Mouse (Mus musculus) lung, adult 2 months (tissue): ENCODE results near the gene Arhgap23. TPM values are rescaled to one million over a fixed set of nuclear protein-coding genes. Genes with fewer than 3 reads are reported as not detected.

Source experiments
- DNase-seq: peaks from one replicate; pipeline ENCODE4 v3.0.0; 2022
- H3K4me1 ChIP-seq: fragments of 200-500 bp; 2 replicates; pipeline ENCODE4 v1.6.1; 2011; ENCODE audit warnings: low read length; ENCODE audit not compliant: control insufficient read depth, insufficient read depth
- H3K4me3 ChIP-seq: fragments of 200-500 bp; replicated peaks from 2 replicates; pipeline ENCODE3; 2011; ENCODE audit warnings: low read depth, mild to moderate bottlenecking, control low read depth, low read length; ENCODE audit errors: extremely low read depth
- CTCF ChIP-seq: fragments of 200-500 bp; IDR thresholded peaks from 2 replicates; pipeline ENCODE4 v1.5.1; 2011; ENCODE audit warnings: mild to moderate bottlenecking, low read length, control low read depth; ENCODE audit not compliant: insufficient read depth
- POLR2A ChIP-seq: fragments of 200-500 bp; IDR thresholded peaks from 2 replicates; pipeline ENCODE4 v1.6.1; 2011; ENCODE audit warnings: low read depth, mild to moderate bottlenecking, control low read depth, low read length, borderline replicate concordance; ENCODE audit errors: extremely low read depth
- WGBS: fragments of 180-500 bp; shearing (Covaris S2); methylation state at CpG from one replicate; pipeline ENCODE4 v1.1.7; 2018; 5-methylcytosine and 5-hydroxymethylcytosine counted together
- polyA plus RNA-seq: library from polyadenylated mRNA; depleted of rRNA; stranded (reverse); fragments of >200 nt; gene quantifications from 2 replicates; pipeline ENCODE4 v1.2.3, GENCODE M21; 2012

The Arhgap23 gene
- polyA plus RNA-seq, 1 experiment: 74.3 TPM

DNA sequence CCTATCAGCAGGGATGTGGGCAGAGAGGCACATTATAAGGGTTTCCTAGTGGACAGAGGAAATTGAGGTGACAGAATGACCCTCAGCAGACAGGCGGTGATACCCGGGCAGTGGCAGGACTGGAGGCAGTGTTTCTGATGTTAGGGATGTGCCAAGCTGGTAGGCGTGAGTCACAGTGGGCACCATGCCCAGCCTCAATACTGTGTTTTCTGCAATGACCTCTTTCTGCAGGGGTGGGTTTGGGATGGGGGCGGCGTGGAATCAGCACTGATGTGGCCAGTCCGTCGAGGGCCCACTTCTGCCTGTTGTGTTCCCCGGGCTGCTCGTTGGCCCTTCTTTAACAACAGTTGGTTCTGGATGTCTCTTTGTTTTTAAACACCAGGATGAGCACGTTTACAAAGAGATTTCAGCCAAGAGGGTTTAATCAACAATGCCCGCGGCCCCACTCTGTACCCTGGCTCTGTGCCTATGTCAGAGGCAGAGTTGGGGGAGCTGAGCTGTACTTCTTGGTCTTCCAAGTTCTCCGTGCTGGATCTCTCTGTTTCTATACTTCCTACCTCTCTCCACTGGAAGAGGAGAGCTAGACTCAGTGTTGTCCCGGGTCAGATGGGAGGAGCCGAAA lies 25.8 kb downstream of the Arhgap23 start:
- no peak for DNase-seq
- peaks cover 37% of the 10 kb centered on the region for H3K4me1 ChIP-seq
- no peak; the same call in 1 of the 2 replicates for TF ChIP-seq POLR2A
- TF ChIP-seq CTCF: no peak
- H3K4me3 ChIP-seq: peak overlapping the region; percentile 71
- 15% methylated on average over 15 of the region's 15 CpGs for WGBS

DNA sequence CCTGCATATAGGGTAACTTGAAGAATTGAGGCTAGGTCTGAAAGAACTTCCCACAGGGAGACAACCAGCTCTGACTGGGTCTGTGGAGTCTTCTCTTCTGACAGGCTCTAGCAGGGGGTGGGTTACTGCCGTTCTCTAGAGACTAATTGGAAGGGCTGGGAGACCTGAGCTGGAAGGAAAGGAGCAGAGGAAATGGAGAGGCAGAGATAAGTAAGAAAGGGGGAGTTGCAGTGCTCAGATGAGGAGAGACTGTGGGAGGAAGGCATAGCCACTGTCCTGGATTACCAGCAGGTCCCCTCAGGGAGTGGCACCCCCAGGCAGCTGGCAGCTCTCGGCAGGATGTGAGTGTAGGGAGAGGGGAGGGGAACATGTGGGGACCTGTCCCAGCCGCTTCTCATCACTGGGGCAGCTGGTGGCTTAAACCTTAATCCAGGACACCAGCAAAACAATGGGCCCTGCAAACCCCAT lies 26.4 kb downstream of the Arhgap23 start:
- no peak for DNase-seq
- Histone ChIP-seq H3K4me3 (peak overlapping the region; percentile 71), H3K4me1 (peaks cover 32% of the 10 kb centered on the region)
- WGBS: 22% methylated on average over 3 of the region's 3 CpGs
- no peak for TF ChIP-seq CTCF
- no peak for TF ChIP-seq POLR2A

DNA sequence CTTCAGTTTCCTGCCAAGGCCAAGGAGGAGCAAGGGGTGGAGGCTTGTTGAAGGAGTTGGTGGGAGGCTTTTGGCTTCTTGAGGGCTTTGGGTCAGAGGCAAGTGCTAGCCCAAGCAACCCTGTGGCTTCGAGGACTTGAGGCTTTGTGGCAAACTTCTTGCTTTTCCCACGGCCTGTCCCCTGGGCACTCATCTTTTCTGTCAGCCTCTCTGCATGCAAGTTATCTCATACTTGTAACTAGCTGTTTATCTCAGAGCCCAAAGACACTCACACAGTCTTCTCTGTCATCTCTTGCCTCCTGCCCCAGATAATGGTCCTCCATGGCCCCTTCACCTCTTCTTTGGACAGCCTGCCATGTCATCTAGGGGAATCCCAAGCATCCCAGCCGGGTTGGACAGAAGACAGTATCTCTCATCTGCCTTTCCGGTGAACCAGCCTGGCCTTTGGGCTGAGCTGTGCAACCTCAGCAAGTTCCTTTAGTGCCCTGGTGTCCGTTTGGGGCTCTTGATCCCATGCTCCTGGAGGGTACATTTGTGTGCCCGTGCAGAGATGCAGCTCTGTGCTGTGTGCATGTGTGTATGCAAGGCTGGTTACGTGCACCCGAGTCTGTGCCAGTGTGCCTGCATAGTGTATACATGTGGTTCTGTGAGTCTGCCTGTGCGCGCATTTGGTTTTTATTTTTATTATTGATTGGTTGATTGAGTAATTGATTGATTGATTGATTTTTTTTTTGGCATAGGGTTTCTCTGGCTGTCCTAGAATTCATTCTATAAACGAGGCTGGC lies 27.8 kb downstream of the Arhgap23 start:
- H3K4me1 ChIP-seq: peaks cover 26% of the 10 kb centered on the region
- 66% methylated on average over 11 of the region's 11 CpGs for WGBS
- no peak overlapping the region for H3K4me3 ChIP-seq
- TF ChIP-seq POLR2A (no peak), CTCF (no peak)
- DNase-seq: no peak

DNA sequence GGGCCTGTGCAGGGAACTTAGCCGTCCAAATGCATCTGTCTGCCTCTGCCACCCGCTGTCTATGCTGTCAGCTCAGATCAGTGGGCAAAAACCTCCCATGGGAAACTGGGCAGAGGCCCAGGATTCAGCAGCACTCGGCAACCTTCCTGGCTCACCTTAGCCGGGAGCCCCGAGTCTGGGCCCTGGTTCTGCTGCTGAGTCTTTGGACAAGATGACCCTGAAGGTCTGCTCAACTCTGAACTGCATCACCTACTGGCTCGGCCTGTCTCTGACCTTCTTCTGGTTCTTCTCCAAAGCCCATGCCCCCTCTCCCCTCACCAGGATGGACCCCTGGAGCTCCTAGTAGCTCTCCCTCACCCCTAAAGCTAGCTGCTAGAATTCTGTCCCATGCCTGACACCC lies 30.3 kb downstream of the Arhgap23 start:
- no peak overlapping the region for H3K4me3 ChIP-seq
- WGBS: 69% methylated on average over 6 of the region's 6 CpGs
- peaks cover 26% of the 10 kb centered on the region for H3K4me1 ChIP-seq
- no peak for DNase-seq
- TF ChIP-seq POLR2A: no peak
- TF ChIP-seq CTCF: no peak

DNA sequence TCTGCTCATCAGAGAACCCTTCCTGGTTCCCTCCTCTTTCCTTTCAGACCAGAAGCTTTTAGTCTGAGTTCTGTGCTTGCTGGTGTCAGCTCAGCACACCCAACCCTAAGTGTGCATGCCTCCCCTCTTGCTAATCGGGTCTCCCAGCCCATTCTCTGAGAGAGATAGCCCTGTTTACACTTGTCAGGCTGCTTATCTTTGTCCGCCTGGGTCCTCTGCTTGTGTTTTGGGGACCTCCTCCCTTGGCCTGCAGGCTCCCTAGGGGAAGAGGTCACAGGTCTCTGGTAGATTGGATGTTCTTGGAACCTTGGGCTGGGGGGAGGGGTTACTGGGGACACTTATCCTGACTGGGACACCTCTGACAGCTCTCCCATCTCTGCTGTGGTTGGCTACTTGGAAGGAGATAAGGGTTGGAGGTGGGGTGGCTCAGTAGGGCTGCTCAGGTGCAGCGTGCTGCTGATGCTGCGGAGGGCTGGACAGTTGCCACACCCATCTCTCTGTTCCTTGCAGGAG lies 30.7 kb downstream of the Arhgap23 start:
- no peak for DNase-seq
- H3K4me1 ChIP-seq: peaks cover 26% of the 10 kb centered on the region
- 50% methylated on average over 4 of the region's 4 CpGs for WGBS
- H3K4me3 ChIP-seq: no peak overlapping the region
- TF ChIP-seq CTCF: no peak
- TF ChIP-seq POLR2A: no peak

DNA sequence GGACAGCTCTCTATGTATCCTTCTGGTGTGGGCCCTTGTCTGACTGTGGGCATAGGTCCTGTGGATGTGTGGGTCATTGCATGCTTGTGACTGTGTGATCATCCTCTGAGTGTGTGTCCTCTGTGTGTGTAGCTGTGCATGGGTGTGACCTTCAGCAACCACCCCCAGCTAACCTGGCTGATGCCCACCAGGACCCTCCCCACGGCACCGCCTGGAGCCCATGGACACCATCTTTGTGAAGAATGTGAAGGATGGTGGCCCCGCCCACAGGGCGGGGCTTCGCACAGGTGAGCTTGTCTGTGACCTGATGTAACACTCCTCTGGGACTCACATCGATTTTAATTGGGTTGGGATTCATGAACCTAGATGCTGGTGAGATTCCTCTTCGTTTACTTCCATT lies 32.6 kb downstream of the Arhgap23 start:
- DNase-seq: no peak
- no peak for TF ChIP-seq CTCF
- TF ChIP-seq POLR2A: no peak
- WGBS: 86% methylated on average over 7 of the region's 7 CpGs
- no peak overlapping the region for H3K4me3 ChIP-seq
- peaks cover 17% of the 10 kb centered on the region for H3K4me1 ChIP-seq

DNA sequence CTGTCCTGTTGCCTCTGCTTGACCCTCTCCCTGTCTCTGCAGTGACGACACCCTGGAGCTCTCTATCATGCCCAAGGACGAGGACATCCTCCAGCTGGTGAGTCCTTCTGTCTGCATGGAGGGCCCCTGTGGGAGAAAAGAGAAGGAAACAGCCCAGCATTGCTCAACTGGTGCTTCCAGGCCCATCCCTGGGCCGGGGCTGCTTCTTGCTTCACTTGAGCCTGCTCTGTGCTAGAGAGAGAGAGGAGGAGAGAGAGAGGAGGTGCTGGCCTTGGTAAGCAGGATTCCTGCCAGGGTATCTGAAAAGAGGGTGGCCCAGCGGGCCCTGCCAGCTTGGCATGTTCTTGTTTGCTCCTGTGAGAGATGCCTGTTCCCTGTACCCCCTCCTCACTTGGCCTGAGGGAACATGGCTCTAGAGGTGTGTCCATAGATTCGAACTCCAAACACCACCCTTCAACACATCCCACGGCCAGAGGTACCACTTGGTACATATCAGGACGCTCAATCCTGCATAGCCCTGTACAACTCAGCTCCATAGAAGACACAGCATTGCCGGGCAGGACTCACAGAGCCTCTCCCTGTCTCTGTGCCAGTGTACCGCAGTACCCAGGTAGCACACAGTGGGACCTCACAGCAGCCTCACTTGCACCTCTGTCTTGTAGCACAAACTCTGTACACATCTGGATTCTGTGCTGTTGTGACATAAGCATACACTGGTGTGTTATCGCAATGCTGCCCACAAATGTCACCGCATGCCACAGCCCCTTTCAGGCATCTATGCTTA lies 33.5 kb downstream of the Arhgap23 start:
- Histone ChIP-seq H3K4me3 (no peak overlapping the region), H3K4me1 (peaks cover 13% of the 10 kb centered on the region)
- no peak for TF ChIP-seq CTCF
- no peak for TF ChIP-seq POLR2A
- WGBS: 68% methylated on average over 11 of the region's 11 CpGs
- DNase-seq: no peak

DNA sequence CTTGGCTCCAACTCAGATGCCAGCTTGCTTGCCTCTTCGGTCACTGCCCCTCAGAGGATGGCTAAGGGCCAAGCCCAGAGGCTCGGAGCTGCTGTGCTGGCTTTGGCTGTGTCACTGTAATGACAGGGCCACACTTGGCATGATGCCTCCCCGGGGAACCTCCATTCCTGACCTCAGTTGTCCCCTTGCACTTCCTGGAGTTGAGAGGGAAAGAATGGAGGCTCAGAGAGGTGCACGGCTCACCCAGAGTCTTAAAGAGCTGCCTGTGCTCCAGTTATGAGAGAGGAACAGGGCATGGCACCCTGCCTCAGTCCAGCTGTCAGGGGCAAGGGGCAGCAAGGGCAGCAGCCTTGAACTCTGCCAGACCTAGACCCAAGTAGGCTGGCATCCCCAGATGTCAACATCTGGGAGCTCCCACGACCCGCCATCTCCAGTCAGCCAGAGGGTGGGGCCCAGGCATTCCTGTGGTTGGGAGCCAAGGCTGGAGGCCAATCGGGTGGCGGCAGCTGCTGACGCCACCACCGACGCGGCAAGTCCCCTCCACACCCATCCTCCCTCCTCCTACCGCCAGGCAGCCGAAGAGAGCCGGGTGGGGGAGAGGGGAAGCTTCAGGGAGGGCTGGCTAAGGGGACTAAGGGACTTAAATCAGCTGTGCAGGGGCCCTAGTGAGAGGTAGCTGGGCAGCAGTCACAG lies 34.4 kb downstream of the Arhgap23 start:
- TF ChIP-seq CTCF (no peak), POLR2A (no peak)
- 9% methylated on average over 15 of the region's 15 CpGs for WGBS
- Histone ChIP-seq H3K4me3 (peak overlapping the region; percentile 53), H3K4me1 (peaks cover 13% of the 10 kb centered on the region)
- peak; percentile 79 for DNase-seq

DNA sequence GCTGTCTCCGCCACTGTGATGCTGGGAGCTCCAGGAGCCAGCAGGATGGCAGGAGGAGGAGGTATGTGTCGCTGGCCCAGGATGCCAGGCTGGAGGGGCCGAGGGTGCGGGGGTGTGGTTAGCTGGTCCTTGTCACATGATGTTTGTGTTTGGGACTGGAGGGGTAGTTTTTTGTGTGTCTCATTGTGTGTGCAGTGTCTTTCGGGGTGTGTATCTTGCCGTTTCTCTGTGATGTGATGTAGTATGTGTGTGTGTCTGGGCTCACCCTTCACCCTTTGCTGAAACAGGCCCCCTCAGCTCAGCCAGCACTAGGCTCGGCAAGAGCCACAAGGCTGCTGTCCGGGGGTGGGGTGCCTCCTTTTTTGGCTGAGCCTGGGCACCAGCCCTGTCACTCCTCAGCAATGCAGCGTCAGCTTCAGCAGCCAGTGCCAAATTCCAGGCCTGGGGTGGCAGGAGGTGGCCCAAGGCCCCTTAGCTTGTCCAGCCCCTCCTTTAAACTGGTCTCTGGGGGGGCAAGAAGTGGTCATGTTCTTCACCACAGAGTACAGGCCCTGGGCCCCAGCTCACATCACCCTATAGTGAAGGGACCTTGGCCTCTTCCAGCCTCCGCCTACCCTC lies 35.1 kb downstream of the Arhgap23 start:
- Histone ChIP-seq H3K4me1 (peaks cover 13% of the 10 kb centered on the region), H3K4me3 (peak overlapping the region; percentile 53)
- TF ChIP-seq CTCF (no peak), POLR2A (peak; percentile 34; the same call in 1 of the 2 replicates)
- 31% methylated on average over 10 of the region's 10 CpGs for WGBS
- DNase-seq: no peak
